Mouse (Mus musculus): Measurements from ENCODE around the gene Cyp4a32. TPM values are rescaled to one million over a fixed set of nuclear protein-coding genes. Genes with fewer than 3 reads are reported as not detected.
"Not testable (repeated sequence)": the region's sequence is repeated elsewhere in the genome, so short reads cannot be mapped to it uniquely, and the experiment has no call there.

Gene Cyp4a32
- total RNA-seq (2014; fragmentation: Nextera tagmentation) (not detected in 2 replicates), total RNA-seq (2017) (not detected in 2 replicates)

DNA sequence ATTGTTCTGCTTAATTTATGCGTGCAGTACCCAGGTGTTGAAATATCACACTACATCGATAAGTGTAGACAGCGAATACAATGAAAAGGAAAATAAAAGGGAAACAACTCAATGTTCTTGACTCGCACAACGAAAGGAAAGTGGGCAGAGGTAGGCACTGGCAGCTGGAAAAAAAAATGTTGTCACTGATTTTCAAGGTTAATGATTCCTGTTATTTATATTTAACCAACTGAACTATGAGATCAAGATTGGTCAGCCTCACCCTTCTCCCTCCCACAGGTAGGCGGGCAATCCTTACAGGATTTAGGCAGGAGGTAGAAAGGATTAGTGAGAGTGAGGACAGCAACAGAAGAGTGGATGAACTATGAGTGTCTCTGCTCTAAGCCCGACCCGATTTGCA lies at the start of gene Cyp4a32:
Gene Cyp4a32, plus strand, starts transcription at position 359 of the 400 bp plus-strand sequence.
- not testable (repeated sequence) for ATAC-seq (replicated peaks; ENCODE audit: low FRiP score, low TSS enrichment, poor library complexity, severe bottlenecking)

DNA sequence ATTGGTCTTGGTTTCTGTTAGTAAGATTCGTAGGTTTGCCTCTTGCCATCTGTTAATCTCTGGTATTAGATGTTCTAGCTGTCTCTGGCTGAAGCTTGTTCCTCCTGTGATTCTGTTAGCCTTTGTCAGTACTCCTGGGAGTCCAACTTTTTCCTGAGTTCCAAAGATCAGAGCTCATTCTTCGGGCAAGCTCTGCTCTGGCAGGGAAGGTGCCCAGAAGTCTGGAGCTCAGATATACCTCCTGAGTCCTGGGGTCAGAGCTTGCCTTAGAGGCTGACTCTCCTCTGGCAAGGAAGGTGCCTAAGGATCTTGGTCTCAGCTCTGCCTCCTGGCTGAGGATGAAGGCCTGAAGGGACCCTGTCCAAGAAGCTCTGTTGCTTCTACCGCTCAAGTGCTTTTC lies 48.0 kb upstream of the Cyp4a32 start:
- ATAC-seq (replicated peaks; ENCODE audit: low FRiP score, low TSS enrichment, poor library complexity, severe bottlenecking): no peak

DNA sequence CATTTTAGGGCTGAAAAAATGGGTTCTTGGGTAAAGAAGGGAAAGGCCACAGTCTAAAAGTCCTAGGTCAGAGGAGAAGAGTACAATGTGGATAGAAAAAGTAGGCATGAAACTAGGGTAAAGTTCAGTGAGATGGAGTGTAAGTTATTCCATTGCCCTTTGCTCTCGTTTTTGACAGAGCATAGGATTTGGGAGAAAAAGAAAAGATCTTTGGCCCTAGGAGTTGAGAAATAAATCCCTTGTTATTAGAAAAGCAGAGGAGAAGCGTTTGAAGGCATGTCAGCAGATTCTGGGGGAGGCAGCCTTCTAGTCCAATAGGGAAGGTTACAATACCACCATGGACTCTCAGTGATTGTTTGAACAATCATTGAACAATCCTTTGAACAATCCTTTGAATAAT lies 45.3 kb upstream of the Cyp4a32 start:
- no peak for ATAC-seq (replicated peaks; ENCODE audit: low FRiP score, low TSS enrichment, poor library complexity, severe bottlenecking)

DNA sequence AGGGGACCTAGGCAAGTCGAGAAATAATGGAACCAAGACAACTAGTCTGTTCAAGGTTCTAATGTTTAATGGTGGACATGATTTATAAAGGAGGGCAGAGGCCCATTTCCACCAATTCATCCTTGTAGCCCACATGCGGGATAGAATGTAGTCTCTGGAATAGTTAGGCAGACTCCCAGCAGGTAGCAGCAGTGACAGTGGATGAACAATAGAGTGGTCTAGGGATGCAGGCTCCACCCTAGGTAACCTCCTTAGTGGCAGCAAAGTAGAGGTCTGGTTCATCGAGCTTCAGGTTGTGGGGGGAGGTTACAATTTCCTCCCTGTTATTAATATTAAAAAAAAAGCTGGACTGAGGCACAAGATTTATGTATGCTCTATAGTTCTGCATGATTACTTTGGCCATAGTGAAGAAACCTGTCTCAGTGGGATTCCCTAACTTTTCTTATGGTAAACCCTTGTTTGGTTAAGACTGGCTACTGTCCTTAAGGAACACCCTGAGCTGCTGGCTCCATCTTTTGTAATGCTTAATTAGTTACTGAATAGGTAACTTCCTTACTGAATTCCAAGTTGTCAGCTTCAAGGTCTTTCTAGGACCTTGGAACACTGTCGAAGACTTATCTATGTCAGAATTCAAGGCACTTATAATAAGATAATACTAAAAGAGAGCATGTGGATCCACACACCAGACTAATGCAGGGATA lies 42.8 kb upstream of the Cyp4a32 start:
- ATAC-seq (replicated peaks; ENCODE audit: low FRiP score, low TSS enrichment, poor library complexity, severe bottlenecking): no peak

DNA sequence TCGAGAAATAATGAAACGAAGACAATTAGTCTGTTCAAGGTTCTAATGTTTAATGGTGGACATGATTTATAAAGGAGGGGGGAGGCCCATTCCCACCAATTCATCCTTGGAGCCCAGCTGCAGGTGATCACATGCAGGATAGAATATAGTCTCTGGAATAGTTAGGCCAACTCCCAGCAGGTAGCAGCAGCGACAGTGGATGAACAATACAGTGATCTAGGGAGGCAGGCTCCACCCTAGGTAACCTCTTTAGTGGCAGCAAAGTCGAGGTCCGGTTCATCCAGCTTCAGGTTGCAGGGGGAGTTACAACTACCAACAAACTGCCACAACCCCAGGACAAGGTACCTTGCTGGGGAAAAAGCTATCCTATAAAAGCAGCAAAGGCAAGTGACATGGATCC lies 39.5 kb upstream of the Cyp4a32 start:
- not testable (repeated sequence) for ATAC-seq (replicated peaks; ENCODE audit: low FRiP score, low TSS enrichment, poor library complexity, severe bottlenecking)

DNA sequence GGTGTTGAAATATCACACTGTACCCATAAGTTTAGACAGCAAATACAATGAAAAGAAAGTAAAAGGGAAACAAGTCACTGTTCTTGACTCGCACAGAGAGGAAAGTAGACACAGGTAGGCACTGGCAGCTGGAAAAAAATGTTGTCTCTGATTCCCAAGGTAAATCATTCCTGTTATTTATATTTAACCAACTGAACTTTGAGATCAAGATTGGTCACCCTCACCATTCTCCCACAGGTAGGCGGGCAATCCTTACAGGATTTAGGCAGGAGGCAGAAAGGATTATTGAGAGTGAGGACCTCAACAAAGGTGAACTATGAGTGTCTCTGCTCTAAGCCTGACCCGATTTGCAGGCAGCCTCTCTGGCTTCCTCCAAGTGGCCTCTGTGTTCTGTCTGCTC lies 37.4 kb upstream of the Cyp4a32 start, which contains the start of gene Cyp4a31:
Gene Cyp4a31, plus strand, starts transcription at position 249 of the 400 bp plus-strand sequence.
- no peak for ATAC-seq (replicated peaks; ENCODE audit: low FRiP score, low TSS enrichment, poor library complexity, severe bottlenecking)

DNA sequence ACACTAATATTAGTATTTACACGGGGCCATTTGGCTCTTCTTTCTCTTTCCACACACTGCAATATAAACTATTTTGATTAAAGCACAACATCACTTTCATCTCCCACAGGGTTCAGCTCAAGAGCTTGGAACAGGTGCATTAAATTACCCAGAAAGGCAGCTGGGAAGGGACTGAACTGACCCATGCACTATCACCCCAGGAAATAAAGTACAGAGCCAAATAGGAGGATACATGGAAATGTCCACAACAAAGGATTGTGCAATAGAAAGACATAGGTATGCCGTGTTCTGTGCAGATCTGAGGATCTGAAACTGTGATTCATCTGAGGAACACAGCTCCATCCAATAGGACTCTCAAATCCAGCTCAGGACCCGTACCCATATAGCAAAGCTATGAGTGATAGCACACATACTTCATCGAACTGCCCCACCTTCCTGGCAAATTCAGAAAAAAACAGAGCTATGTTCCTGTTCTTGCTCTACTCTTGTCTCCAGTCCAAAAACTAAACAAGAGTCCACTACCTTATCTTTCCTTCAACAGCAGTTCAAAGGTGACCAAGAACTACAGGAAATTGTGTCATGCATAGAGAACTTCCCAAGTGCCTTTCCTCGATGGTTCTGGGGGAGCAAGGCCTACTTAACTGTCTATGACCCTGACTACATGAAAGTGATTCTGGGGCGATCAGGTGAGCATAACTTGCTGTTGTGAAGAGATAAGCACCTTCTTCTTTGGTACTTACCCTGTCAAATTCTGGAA lies 36.1 kb upstream of the Cyp4a32 start:
- ATAC-seq (replicated peaks; ENCODE audit: low FRiP score, low TSS enrichment, poor library complexity, severe bottlenecking): not testable (repeated sequence)

DNA sequence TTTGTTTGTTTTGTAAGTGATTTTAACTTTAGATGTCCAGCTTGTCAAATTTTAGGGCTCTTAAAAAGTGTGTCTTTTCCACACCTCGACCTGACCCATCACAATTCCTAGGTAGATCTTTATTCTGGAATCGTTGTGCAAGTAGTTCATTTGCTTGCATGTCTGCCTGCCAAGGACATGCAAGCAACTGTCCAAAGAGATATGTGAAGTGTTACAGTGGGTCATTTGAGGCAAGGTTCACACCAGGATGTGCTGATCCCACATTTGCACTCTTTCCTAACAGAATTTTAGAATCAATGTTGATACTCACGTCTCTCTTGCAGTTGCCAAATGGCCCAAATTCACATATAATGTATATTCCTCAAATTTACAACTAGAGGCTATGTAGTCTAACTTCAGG lies 25.5 kb upstream of the Cyp4a32 start:
- no peak for ATAC-seq (replicated peaks; ENCODE audit: low FRiP score, low TSS enrichment, poor library complexity, severe bottlenecking)

DNA sequence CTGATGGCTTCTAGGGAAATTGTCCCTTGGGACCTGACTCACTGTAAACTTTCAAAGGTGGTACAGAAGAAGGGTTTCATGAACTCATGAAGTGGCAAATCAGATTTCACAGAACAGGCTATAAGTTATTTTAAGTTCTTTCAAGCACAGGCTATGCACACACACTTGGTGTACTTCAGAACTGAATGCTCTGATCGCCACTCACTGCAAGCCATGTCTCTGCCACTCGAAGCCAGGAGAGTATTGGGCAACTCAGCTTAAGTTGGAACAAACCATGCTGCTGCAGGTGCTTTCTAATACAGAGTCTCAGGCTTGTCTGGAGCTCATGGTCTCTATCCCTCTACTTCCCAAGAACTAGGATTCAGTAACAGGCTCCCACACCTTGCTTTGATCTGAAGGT lies 25.0 kb upstream of the Cyp4a32 start:
- ATAC-seq (replicated peaks; ENCODE audit: low FRiP score, low TSS enrichment, poor library complexity, severe bottlenecking): no peak

DNA sequence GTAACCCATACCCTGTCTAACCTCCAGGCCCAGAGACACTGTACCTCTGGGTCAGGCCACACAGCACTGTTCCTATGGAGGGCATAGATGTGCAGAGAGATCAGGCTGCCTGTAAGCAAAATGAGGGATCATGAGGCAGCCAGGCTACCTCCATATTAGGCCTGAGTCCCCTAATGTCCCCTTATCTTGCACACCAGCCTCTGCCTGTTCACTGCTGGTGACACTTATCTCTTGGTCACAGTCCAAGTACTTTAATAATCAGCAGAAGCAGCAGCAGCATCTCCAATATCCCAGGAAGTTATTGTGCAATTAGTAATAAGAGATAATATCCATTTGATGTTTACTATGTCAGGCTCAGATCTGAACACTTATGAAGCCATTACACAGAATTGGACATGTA lies 17.7 kb upstream of the Cyp4a32 start:
- peak; percentile 100 for ATAC-seq (replicated peaks; ENCODE audit: low FRiP score, low TSS enrichment, poor library complexity, severe bottlenecking)

DNA sequence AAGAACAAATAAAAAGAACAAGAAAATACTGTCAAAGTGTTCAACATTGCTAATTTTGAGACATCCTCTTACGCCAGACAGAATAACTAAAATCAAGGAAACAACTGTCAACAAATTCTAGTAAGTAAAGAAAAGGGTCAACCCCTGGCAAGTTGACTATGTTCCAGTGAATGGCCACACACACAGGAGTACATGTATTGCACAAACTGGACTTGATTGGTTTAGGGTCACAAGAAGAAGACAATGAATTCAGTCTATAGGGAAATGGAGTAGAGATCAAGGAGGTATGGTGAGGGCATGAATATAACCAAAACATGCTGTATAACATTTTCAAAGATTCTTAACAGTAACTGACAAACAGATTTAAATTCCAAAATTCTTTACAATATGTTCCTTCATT lies 4.4 kb upstream of the Cyp4a32 start:
- ATAC-seq (replicated peaks; ENCODE audit: low FRiP score, low TSS enrichment, poor library complexity, severe bottlenecking): no peak

DNA sequence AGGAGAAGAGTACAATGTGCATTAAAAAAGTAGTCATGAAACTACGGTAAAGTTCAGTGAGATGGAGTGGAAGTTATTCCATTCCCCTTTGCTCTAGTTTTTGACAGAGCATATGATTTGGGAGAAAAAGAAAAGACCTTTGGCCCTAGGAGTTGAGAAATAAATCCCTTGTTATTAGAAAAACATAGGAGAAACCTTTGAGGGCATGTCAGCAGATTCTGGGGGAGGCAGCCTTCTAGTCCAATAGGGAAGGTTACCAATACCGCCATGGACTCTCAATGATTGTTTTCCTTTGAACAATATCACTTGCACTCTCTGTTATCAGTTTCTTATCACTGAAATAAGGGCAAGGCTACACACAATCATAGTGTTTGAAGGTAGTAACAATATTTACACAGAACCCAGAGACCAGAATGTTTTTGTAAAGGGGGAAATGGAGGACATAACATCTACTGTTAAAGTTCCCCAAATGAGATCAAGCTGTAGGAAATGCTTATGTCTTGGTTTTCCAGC lies 3.9 kb upstream of the Cyp4a32 start:
- ATAC-seq (replicated peaks; ENCODE audit: low FRiP score, low TSS enrichment, poor library complexity, severe bottlenecking): no peak

DNA sequence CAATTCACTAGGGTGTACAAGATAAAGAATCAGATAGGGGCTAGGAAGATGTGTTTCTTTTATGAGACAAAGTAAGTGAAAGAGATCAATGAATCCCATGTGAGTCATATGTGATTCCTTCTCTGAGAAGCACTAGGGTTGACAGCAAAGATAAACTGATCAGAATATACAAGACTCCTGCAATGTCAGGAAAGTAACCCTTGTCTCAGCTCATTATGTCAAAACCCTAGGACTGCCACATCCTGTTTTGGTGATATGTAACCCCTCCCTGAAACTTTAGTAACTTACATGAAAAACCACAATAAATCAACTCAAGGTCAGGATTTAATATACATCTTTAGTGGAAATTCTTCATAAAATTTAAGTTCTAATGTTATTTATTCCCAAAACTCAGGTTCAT lies 13.2 kb downstream of the Cyp4a32 start:
- no peak for ATAC-seq (replicated peaks; ENCODE audit: low FRiP score, low TSS enrichment, poor library complexity, severe bottlenecking)

DNA sequence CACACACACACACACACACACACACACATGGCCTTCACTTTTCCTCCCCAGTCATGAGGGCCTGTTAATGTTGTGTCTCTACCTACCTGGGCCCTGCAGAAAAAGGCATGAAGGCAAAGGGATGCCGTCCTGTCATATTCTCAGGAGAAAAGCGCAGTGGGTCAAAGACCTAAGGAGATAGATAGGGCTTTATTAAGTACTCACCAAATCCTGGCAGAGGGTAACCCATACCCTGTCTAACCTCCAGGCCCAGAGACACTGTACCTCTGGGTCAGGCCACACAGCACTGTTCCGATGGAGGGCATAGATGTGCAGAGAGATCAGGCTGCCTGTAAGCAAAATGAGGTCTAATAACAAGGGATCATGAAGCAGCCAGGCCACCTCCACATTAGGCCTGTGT lies 24.8 kb downstream of the Cyp4a32 start:
- ATAC-seq (replicated peaks; ENCODE audit: low FRiP score, low TSS enrichment, poor library complexity, severe bottlenecking): peak; percentile 78

DNA sequence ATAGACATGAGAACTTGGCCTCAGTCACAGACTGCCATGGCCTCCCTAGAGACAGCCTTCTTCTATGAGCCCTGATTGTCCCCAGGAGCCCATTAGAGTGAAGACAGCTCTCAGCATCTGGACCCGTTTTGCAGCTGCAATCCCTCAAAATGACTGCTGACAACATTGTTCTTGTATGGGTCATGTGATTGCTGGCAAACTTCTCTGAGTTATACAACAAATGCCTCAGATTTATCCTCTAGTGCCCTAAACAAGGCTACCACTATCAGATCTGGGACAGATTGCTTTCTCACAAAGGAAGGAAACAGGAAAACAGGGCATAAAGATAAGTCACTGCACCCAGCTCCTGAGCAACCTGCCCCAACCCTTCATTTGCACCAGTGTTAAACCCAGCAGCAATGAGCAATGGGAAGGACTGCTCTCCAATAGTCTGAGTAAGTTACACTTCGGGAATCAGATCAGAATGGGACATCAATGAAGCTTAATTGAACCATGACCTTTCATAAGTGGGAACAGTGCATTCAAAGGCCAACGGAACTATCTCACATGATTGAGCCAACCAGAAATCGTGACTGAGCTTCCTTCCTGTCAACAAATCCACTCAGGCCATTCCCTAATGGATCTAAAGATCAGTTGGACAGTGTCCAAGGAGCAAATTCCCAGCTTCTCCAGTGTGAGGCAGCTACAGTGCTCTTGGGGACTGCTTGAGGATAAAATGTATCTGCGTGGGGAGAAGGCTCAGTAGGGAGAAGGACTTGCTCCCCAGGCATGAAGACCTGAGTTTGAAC lies 42.4 kb downstream of the Cyp4a32 start:
- no peak for ATAC-seq (replicated peaks; ENCODE audit: low FRiP score, low TSS enrichment, poor library complexity, severe bottlenecking)

DNA sequence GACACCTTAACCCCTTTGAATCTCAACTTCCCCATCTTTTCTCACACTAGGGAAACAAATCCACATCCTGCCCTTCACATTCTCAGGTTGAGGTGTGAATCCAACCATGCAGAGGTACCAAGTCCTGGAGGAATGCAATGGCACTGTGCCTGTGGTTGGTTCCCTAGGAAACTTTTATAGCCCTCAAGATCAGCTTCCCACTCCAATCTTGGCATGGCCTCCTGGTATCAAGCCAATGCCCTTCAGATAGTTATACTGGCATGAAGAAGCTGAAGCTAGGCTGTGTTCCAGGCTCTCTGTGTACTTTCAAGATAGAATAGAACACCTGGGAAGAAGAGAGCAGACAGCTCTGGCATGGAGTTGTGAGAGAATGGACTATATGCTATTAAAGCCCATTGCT lies 44.6 kb downstream of the Cyp4a32 start:
- ATAC-seq (replicated peaks; ENCODE audit: low FRiP score, low TSS enrichment, poor library complexity, severe bottlenecking): no peak

DNA sequence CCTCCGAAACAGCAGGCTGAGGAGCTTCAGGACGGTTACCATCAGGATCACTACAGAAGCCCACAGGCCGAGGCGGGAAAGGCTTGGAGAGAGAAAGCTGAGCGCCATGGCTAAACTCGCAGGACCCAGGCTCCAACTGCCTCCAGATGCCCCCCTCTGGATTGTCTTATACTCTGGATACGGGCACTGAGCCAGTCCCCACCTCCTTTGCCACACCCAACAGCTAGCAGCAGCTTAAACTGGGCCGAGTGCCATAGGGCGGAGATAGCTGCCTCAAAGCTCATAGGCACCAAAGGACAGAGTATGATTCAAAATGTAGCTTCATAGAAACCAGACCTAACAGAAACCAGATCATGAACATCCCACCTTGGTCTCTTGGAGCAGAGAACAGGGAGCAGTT lies 46.8 kb downstream of the Cyp4a32 start, which contains the start of gene Cyp4b1:
Gene Cyp4b1, minus strand, starts transcription at position 144 of the 400 bp plus-strand sequence.
- ATAC-seq (replicated peaks; ENCODE audit: low FRiP score, low TSS enrichment, poor library complexity, severe bottlenecking): peak; percentile 99

DNA sequence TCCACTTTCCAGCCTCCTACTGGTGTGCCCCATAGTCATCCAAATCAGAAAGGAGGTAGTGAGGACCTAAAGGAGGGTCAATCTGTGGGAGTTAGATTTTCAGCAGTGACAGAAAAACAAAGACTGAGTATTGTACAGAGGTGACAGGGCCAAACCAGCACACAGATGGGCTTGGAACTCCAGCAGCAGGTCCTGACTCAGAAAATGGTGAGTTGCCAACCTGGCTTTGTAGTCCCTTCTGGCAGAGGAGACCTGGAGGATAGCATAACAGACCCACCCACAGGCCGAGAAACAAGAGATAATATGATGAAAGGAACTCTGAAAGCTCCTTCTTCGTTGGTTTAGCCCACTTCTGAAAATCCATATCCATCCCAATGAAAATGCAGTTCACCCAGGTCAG lies 48.0 kb downstream of the Cyp4a32 start:
- ATAC-seq (replicated peaks; ENCODE audit: low FRiP score, low TSS enrichment, poor library complexity, severe bottlenecking): no peak

DNA sequence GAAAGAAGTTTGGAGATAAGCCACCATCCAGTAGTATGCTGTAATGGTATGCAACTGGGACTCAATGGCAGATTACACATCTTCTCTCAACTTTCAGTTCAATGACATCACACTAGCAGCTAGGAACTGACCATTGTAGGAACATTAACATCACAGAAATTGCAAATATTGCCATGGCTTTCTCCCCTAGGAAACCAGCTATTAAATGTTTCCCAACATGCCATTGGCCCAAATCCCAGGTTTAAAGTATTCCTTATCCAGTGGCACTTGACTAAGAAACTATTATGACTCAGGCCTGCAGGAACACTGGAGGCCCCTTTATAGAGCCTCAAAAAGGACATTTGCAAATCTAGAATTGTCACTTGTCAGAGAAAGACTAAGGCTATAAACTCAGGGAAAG lies 48.6 kb downstream of the Cyp4a32 start:
- ATAC-seq (replicated peaks; ENCODE audit: low FRiP score, low TSS enrichment, poor library complexity, severe bottlenecking): no peak

DNA sequence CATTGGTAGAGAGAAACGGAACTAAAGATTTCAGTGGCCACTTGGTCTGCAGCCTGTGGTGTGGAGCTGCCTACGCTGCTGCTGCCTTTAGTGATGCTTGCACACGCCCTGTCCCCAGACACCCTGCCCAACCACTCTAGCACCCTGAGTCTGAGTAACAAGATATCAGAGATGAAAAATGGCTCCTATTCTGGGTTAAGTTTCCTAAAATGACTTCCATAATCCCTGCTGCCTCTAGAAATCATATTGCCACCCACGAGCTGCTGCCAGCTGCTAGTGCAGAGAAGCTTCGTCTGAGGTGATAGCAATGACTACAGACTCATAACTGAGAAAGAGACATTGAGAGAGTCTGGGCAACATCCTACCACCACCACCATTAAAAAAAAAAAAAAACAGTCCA lies 50.1 kb downstream of the Cyp4a32 start:
- no peak for ATAC-seq (replicated peaks; ENCODE audit: low FRiP score, low TSS enrichment, poor library complexity, severe bottlenecking)
